Mouse (Mus musculus) liver, adult 10 weeks (tissue): ENCODE results near the gene Gm1110. TPM values are rescaled to one million over a fixed set of nuclear protein-coding genes. Genes with fewer than 3 reads are reported as not detected.

Source experiments
- polyA plus RNA-seq: library from polyadenylated mRNA; stranded (reverse); fragments of 350-450 nt; fragmentation: Illumina TruSeq; extraction: RNeasy Lipid Tissue Mini Kit (QIAGEN cat#74804); gene quantifications from one replicate; pipeline ENCODE4 v1.2.3, GENCODE M21; 2014; ENCODE audit warnings: low read depth, low replicate concordance

Gene Gm1110
- not detected for polyA plus RNA-seq

DNA sequence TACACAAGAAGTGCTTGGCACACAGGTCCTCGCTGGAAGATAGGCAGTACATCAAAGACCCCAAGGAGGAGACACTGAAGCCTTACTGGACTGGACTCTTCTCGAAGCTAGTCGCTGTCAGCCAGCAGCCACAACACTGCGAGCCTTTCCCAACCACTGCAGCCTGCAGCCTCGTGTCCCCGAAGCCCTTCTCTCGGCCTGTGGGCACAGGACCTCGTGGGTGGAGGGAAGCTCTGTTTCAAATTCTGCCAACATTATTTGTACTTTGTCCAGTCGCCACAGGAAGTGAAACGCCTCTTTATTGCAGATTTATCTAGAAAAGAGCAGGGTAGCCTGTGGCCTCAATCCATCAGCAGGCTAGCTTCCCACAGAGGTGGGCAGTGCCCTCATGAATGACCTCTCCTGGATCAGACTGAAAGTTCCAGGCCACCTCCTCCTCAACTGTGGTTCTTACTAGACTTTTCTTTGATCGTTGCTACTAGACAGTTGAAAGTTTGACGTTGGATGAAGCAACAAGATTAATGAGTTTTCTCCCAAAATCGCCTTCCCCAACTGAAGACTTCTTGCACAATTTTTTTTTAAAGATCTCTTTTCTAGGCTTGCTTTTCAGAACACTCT, at the start of gene Gm1110:
Gene Gm1110, minus strand, starts transcription at position 203 of the 618 bp plus-strand sequence.

DNA sequence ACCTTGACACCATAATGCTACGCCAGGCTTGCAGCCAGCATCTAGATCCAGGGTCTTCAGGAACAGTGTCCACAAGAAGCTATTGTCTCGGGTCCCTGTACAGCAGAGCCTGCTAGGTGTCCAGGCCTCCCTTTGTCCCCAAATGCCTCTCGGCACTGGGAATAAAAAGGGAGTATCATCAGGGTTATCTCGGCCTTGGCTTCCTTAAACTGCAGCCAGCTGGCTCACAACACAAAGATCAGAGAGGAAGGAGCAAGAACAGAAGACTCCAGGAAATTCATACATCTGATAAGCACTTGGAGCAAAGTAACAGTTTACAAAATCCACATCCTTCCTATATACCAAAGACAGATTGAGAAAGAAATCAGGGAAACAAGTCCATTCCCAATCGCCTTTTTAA, 62.2 kb downstream of the Gm1110 start, which contains the start of gene Glb1l3:
Gene Glb1l3, minus strand, starts transcription at position 140 of the 400 bp plus-strand sequence.

Other genes starting within 250 kb of the Gm1110 start
- gene B3gat1, start 189.4 kb downstream of the Gm1110 start, polyA plus RNA-seq, result not detected
- gene Glb1l2, start 116.6 kb downstream of the Gm1110 start, polyA plus RNA-seq, result not detected
- not detected for gene Glb1l3, start 62.2 kb downstream of the Gm1110 start, polyA plus RNA-seq
- gene Acad8, start 76.5 kb upstream of the Gm1110 start, polyA plus RNA-seq, result 36.3 TPM
- 34.1 TPM for gene Thyn1, start 76.6 kb upstream of the Gm1110 start, polyA plus RNA-seq
- 15.6 TPM for gene Vps26b, start 107.0 kb upstream of the Gm1110 start, polyA plus RNA-seq
- 8.8 TPM for gene Ncapd3, start 107.1 kb upstream of the Gm1110 start, polyA plus RNA-seq
- 1.0 TPM for gene Jam3, start 232.3 kb upstream of the Gm1110 start, polyA plus RNA-seq